Mouse (Mus musculus) lung, postnatal 0 days (tissue): ENCODE data around the gene Trp53bp1.

Source experiments
- CTCF ChIP-seq: IDR thresholded peaks from 2 replicates; pipeline ENCODE4 v1.5.1; 2016; ENCODE audit warnings: antibody characterized with exemption, mild to moderate bottlenecking
- EP300 ChIP-seq: IDR thresholded peaks from 2 replicates; pipeline ENCODE4 v1.6.1; 2016; ENCODE audit warnings: antibody characterized with exemption, mild to moderate bottlenecking, control low read depth

GRCm38 (mm10) chr2:121169902-121170301, 101.3 kb downstream of the Trp53bp1 start:
- TF ChIP-seq EP300 (no peak), CTCF (no peak)
